Mouse (Mus musculus): ENCODE data around the gene Fam205a3. TPM values are rescaled to one million over a fixed set of nuclear protein-coding genes. Genes with fewer than 3 reads are reported as not detected.

Fam205a3 gene
- not detected for polyA plus RNA-seq (2017; shearing (Covaris generic))

GRCm38 (mm10) chr4:42318034-42318433, at the start of gene Fam205a3:
TSS of gene Fam205a3 (plus strand) at chr4:42318334.

GRCm38 (mm10) chr4:42293967-42294366, 24.2 kb upstream of the Fam205a3 start, which contains the start of gene Gm21953:
TSS of gene Gm21953 (plus strand) at chr4:42294267.

Other genes starting within 250 kb of the Fam205a3 start
- not detected for gene Gm3893, start 227.1 kb upstream of the Fam205a3 start, polyA plus RNA-seq (2017; shearing (Covaris generic))
- not detected for gene Gm13304, start 203.5 kb upstream of the Fam205a3 start, polyA plus RNA-seq (2017; shearing (Covaris generic))
- gene Gm13306, start 164.9 kb upstream of the Fam205a3 start, polyA plus RNA-seq (2017; shearing (Covaris generic)): not detected
- gene Gm13305, start 149.7 kb upstream of the Fam205a3 start, polyA plus RNA-seq (2017; shearing (Covaris generic)): not detected
- not detected for gene Gm10600, start 77.7 kb upstream of the Fam205a3 start, polyA plus RNA-seq (2017; shearing (Covaris generic))
- gene Ccl21b, start 62.6 kb upstream of the Fam205a3 start, polyA plus RNA-seq (2017; shearing (Covaris generic)): not detected
- gene Gm21953, start 24.1 kb upstream of the Fam205a3 start, polyA plus RNA-seq (2017; shearing (Covaris generic)): not detected
- gene Gm21586, start 121.0 kb downstream of the Fam205a3 start, polyA plus RNA-seq (2017; shearing (Covaris generic)): not detected
- not detected for gene Gm2163, start 148.4 kb downstream of the Fam205a3 start, polyA plus RNA-seq (2017; shearing (Covaris generic))
- not detected for gene Fam205a2, start 209.8 kb downstream of the Fam205a3 start, polyA plus RNA-seq (2017; shearing (Covaris generic))

Measured in CD4-positive, CD25-positive, alpha-beta regulatory T cell, adult 9 weeks (primary cell).